Mouse (Mus musculus) embryonic facial prominence, embryonic 15.5 days (tissue): Measurements from ENCODE around the gene Dram1. TPM values are rescaled to one million over a fixed set of nuclear protein-coding genes. Genes with fewer than 3 reads are reported as not detected.

Experiments used
- ATAC-seq: fragments of 200-750 bp; cut with Nextera tagmentation; 2 replicates; pipeline ENCODE4 v1.8.0; 2017; ENCODE audit warnings: low read depth, moderate TSS enrichment; ENCODE audit not compliant: insufficient number of reproducible peaks, low FRiP score, low TSS enrichment
- H3K27ac ChIP-seq: fragments of 300-500 bp; sonication (generic); replicated peaks from 2 replicates; pipeline ENCODE4 v1.5.1; 2015; ENCODE audit warnings: mild to moderate bottlenecking, inconsistent platforms
- H3K27me3 ChIP-seq: fragments of 300-500 bp; sonication (generic); 2 replicates; pipeline ENCODE4 v1.6.1; 2015; ENCODE audit warnings: inconsistent platforms
- H3K36me3 ChIP-seq: fragments of 300-500 bp; sonication (generic); 2 replicates; pipeline ENCODE4 v1.6.1; 2015; ENCODE audit warnings: mild to moderate bottlenecking, inconsistent platforms
- H3K4me1 ChIP-seq: fragments of 300-500 bp; sonication (generic); 2 replicates; pipeline ENCODE4 v1.6.1; 2015; ENCODE audit warnings: inconsistent platforms
- H3K4me2 ChIP-seq: fragments of 300-500 bp; sonication (generic); replicated peaks from 2 replicates; pipeline ENCODE4 v1.6.1; 2015; ENCODE audit warnings: mild to moderate bottlenecking, inconsistent platforms
- H3K4me3 ChIP-seq: fragments of 300-500 bp; sonication (generic); replicated peaks from 2 replicates; pipeline ENCODE4 v1.5.1; 2015; ENCODE audit warnings: mild to moderate bottlenecking, inconsistent platforms
- H3K9ac ChIP-seq: fragments of 300-500 bp; sonication (generic); 2 replicates; pipeline ENCODE4 v1.6.1; 2015; ENCODE audit warnings: inconsistent platforms
- H3K9me3 ChIP-seq: fragments of 300-500 bp; sonication (generic); replicated peaks from 2 replicates; pipeline ENCODE4 v1.6.1; 2016; ENCODE audit warnings: inconsistent platforms
- WGBS: fragments of 180-500 bp; shearing (Covaris S2); methylation state at CpG from one replicate; pipeline ENCODE4 v1.1.7; 2015; 5-methylcytosine and 5-hydroxymethylcytosine counted together
- polyA plus RNA-seq: library from polyadenylated mRNA; unstranded; fragments of >200 nt; fragmentation: Nextera tagmentation; extraction: Ambion mirVana; gene quantifications from 2 replicates; pipeline ENCODE4 v1.2.1, GENCODE M21; 2015

Gene Dram1
- polyA plus RNA-seq, 1 experiment from 2014 or later = 3.5 TPM

DNA sequence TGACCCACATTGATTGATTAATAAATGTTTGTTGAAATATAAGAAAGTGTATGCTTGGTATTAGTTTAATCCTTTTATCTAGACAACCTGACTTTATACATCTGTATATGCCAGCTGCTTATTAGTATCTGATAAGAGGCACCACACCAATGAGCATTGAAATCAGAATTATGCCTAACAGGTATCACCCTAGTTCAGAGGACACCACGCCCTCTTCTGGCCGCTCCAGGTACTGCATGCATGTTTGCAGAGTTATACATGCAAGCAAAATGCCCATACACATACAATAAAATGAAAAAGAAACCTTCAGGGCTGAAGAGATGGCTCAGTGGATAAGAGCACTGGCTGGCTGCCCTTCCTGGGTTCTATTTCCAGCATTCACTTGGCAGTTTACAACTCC is 7.1 kb downstream of the Dram1 start:
- Histone ChIP-seq H3K9me3 (no peaks in the 10 kb centered on the region), H3K27me3 (no peaks in the 10 kb centered on the region), H3K4me1 (no peaks in the 10 kb centered on the region), H3K4me2 (no peak overlapping the region), H3K4me3 (no peak overlapping the region), H3K9ac (no peak overlapping the region), H3K36me3 (no peaks in the 10 kb centered on the region), H3K27ac (no peak overlapping the region)
- 2% methylated on average over 2 of the region's 2 CpGs for WGBS
- no peak for ATAC-seq

DNA sequence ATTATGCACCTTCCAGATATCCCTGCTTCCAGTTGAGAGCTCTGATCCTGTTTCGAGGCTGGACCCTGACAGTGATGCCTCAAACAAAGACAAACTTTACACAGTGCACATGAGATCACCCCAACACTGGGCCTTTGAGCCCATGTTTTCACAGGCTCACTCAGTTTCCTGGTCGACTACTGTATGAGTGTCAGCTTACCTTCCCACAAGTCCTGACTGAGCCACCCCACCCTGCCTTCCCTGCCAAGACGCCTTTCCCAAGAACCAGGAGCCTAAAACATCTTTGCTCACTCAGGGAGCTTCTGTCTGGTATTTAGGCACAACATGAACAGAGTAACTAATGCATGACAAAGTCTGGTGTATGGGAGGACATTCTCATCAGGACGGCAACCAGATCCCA is 9.6 kb downstream of the Dram1 start:
- H3K36me3 ChIP-seq = no peaks in the 10 kb centered on the region
- H3K4me2 ChIP-seq = no peak overlapping the region
- no peak overlapping the region for H3K9ac ChIP-seq
- H3K9me3 ChIP-seq = no peaks in the 10 kb centered on the region
- no peak overlapping the region for H3K4me3 ChIP-seq
- no peak overlapping the region for H3K27ac ChIP-seq
- H3K4me1 ChIP-seq = no peaks in the 10 kb centered on the region
- H3K27me3 ChIP-seq = no peaks in the 10 kb centered on the region
- ATAC-seq = no peak
- 44% methylated on average over 4 of the region's 4 CpGs for WGBS

GRCm38 (mm10) chr10:88364221-88364620 is 14.7 kb downstream of the Dram1 start:
- H3K4me3 ChIP-seq = no peak overlapping the region
- H3K9ac ChIP-seq = no peak overlapping the region
- H3K27ac ChIP-seq = no peak overlapping the region
- ATAC-seq = no peak
- 79% methylated on average over 3 of the region's 3 CpGs for WGBS
- H3K4me1 ChIP-seq = no peaks in the 10 kb centered on the region
- H3K4me2 ChIP-seq = no peak overlapping the region
- H3K9me3 ChIP-seq = no peaks in the 10 kb centered on the region
- no peaks in the 10 kb centered on the region for H3K36me3 ChIP-seq
- H3K27me3 ChIP-seq = no peaks in the 10 kb centered on the region

- no peak for ATAC-seq
- H3K27ac ChIP-seq = no peak overlapping the region
- no peaks in the 10 kb centered on the region for H3K4me1 ChIP-seq
- no peaks in the 10 kb centered on the region for H3K9me3 ChIP-seq
- H3K9ac ChIP-seq = no peak overlapping the region
- WGBS = 53% methylated on average over 1 of the region's 1 CpGs
- no peaks in the 10 kb centered on the region for H3K27me3 ChIP-seq
- no peak overlapping the region for H3K4me3 ChIP-seq
- no peaks in the 10 kb centered on the region for H3K36me3 ChIP-seq
- H3K4me2 ChIP-seq = no peak overlapping the region
Observed at GRCm38 (mm10) chr10:88362218-88362617, 16.7 kb downstream of the Dram1 start.

GRCm38 (mm10) chr10:88356983-88357559 is 21.8 kb downstream of the Dram1 start:
- H3K27me3 ChIP-seq = no peaks in the 10 kb centered on the region
- H3K4me2 ChIP-seq = peak overlapping the region; percentile 90
- no peaks in the 10 kb centered on the region for H3K9me3 ChIP-seq
- peak; percentile 80 for ATAC-seq
- peak overlapping the region; percentile 60 for H3K4me3 ChIP-seq
- no peak overlapping the region for H3K27ac ChIP-seq
- 3% methylated on average over 30 of the region's 47 CpGs for WGBS
- no peaks in the 10 kb centered on the region for H3K36me3 ChIP-seq
- peaks cover 6% of the 10 kb centered on the region for H3K4me1 ChIP-seq
- H3K9ac ChIP-seq = peak overlapping the region; percentile 54

DNA sequence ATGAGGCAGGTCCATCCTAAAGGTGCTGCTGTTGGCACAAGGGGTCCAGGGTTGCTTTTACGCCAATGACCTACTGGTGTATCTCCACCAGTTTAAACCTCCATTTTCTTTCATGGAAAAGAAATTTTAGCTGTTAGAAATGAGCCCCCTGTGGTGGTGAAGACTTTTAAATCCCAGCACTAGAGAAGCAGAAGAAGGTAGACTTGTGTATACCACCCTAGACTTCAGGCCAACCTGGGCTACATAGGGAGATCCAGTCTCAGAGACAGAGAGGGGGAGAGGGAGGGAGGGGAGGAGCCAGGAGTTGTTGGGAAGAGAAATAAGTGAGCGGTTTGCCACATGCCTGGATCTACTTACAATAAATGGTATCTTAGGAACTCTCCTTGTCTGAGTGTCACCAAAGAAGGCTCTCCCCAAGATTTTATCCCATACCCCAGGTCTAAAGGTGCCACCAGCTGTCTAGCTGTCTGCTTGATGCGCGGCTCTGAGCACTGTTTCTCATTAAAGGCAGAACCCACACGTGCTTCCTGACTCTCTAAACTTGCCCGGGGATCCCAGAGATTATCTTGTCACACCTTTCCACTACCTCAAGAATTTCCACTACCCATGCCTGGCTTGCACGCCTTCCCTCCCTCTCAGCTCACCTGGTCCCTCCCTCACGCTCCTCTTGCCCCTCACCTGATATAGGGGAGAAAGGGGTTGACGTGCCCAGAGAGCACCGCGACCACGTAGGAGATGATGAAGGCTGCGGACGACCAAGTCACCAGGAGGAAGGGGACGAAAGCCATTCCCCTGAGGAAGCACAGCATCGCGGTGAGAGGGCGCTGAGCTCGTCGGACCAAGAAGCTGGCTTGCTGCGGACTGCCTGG is 22.5 kb downstream of the Dram1 start:
- H3K27ac ChIP-seq = no peak overlapping the region
- peak; percentile 15; the same call in 1 of the 2 replicates for ATAC-seq
- WGBS = 5% methylated on average over 21 of the region's 21 CpGs
- H3K9me3 ChIP-seq = no peaks in the 10 kb centered on the region
- H3K9ac ChIP-seq = peak overlapping the region; percentile 54; the same call in 1 of the 2 replicates
- H3K36me3 ChIP-seq = no peaks in the 10 kb centered on the region
- H3K4me2 ChIP-seq = peak overlapping the region; percentile 90
- H3K4me3 ChIP-seq = peak overlapping the region; percentile 60
- H3K27me3 ChIP-seq = no peaks in the 10 kb centered on the region
- H3K4me1 ChIP-seq = peaks cover 6% of the 10 kb centered on the region

DNA sequence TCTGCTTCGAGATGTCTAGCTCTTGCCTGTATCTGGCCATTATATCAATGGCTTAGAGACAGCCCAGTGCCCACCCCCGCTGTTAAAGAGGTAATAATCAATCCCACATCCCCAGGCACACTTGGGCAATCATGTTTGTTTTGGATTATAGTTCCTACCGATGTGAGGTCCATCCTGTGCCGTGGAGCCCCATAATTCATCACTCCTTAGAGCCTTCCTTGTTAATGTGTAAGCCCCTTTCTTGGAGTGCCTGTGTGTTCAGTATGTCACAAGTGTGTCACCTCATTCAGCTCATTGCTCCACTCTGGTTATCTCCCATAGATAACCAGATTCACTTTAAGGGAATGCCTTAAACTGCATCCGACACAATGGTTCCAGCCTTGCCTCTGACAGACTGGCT is 24.3 kb downstream of the Dram1 start:
- Histone ChIP-seq H3K27ac (no peak overlapping the region), H3K9ac (no peak overlapping the region), H3K36me3 (no peaks in the 10 kb centered on the region), H3K4me3 (no peak overlapping the region), H3K9me3 (no peaks in the 10 kb centered on the region), H3K4me2 (no peak overlapping the region), H3K4me1 (peaks cover 6% of the 10 kb centered on the region), H3K27me3 (no peaks in the 10 kb centered on the region)
- no peak for ATAC-seq
- 74% methylated on average over 5 of the region's 5 CpGs for WGBS

GRCm38 (mm10) chr10:88352549-88352948 is 26.3 kb downstream of the Dram1 start:
- no peak overlapping the region for H3K27ac ChIP-seq
- H3K9me3 ChIP-seq = no peaks in the 10 kb centered on the region
- no peaks in the 10 kb centered on the region for H3K27me3 ChIP-seq
- no peak overlapping the region for H3K4me2 ChIP-seq
- H3K4me3 ChIP-seq = no peak overlapping the region
- 85% methylated on average over 2 of the region's 2 CpGs for WGBS
- H3K9ac ChIP-seq = no peak overlapping the region
- H3K4me1 ChIP-seq = peaks cover 6% of the 10 kb centered on the region
- ATAC-seq = no peak
- H3K36me3 ChIP-seq = no peaks in the 10 kb centered on the region

- no peaks in the 10 kb centered on the region for H3K36me3 ChIP-seq
- no peak for ATAC-seq
- no peak overlapping the region for H3K9ac ChIP-seq
- peaks cover 3% of the 10 kb centered on the region for H3K4me1 ChIP-seq
- no peak overlapping the region for H3K4me2 ChIP-seq
- H3K27me3 ChIP-seq = no peaks in the 10 kb centered on the region
- H3K27ac ChIP-seq = no peak overlapping the region
- H3K4me3 ChIP-seq = no peak overlapping the region
- WGBS = 53% methylated on average over 5 of the region's 5 CpGs
- H3K9me3 ChIP-seq = no peaks in the 10 kb centered on the region
Observed at GRCm38 (mm10) chr10:88351411-88352103, 27.3 kb downstream of the Dram1 start.

DNA sequence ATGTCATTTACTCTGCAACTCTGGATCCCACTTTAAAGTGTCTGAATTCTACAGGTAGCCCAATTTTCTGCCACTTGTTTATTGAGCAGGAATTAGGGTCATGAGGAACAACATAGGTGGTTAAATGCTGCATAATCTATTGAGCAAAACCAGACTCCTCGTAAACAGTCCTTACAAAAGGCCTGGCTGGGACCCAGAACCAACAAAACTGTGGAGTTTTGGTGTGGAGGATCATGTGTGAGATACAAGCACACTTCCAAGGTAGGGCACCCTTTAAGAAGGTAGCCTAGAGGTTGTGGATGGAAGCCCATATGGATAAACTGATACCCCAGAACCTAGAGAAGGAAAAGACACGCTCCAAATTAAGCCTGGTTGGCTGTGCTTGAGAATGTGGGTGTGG is 28.2 kb downstream of the Dram1 start:
- H3K9me3 ChIP-seq = no peaks in the 10 kb centered on the region
- 43% methylated on average over 2 of the region's 2 CpGs for WGBS
- H3K27ac ChIP-seq = no peak overlapping the region
- no peaks in the 10 kb centered on the region for H3K27me3 ChIP-seq
- no peak overlapping the region for H3K9ac ChIP-seq
- H3K4me1 ChIP-seq = peaks cover 7% of the 10 kb centered on the region
- no peak overlapping the region for H3K4me2 ChIP-seq
- no peaks in the 10 kb centered on the region for H3K36me3 ChIP-seq
- H3K4me3 ChIP-seq = no peak overlapping the region
- no peak for ATAC-seq

DNA sequence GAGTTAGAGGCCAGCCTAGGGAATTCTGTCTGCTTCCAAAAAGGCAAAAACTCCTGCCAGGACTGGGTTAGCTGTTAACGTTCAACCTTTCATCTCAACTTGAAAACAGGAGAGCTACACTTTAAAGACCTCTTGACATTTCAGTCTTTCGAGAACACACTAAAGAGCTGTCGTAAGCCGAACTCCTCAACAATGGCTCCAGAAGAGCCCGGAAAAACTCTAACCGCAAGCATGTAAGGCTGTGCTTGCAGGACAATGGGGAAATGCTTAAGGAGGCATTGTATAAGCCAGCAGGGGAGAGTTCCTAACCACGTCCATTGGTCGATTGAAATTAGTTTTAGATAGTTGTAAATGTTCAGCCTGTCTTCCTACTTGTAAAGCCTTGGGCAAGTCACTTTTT is 29.1 kb downstream of the Dram1 start:
- Histone ChIP-seq H3K27ac (no peak overlapping the region), H3K27me3 (no peaks in the 10 kb centered on the region), H3K4me1 (peaks cover 7% of the 10 kb centered on the region), H3K4me2 (no peak overlapping the region), H3K36me3 (no peaks in the 10 kb centered on the region), H3K9ac (no peak overlapping the region), H3K9me3 (no peaks in the 10 kb centered on the region), H3K4me3 (no peak overlapping the region)
- 30% methylated on average over 8 of the region's 8 CpGs for WGBS
- no peak for ATAC-seq
